ENCODE assay signal across 8 mouse cellular contexts in the genomic region with DNA sequence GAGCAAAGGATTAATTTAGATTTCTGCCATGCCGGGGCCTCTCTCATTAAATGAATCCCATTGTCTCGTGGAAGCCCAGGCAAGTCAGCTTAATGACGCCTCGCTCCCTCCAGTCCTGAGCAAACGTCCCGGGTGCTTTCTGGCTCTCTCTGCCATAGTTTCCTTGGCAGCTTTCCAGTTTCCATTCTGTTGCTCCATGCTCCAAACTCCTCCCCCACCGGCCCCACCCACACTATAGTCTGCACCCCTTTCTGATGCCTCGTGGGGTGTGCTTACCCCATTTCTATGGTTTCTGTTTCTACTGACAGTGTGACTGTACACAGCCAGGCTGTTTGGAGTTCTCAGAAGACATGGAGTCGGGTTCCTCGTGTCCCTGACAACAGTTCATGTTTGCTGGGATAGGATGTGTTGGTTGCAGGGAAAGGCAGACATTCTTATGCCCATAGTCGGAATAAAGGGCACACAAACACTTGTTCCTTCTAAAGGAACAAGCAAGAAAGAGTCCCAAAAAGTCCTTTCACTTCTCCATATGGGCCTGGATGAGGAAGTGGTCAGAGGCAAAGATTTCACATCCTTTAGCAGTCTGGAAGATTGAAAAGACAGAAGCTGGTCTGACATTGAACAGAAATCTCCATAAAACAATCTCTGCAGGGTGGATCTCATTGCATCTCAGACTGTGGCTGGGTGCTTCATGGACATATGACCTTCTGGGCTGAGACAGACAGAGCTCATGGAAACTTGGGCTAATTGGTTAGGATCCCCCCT. TPM values are rescaled to one million over a fixed set of nuclear protein-coding genes. Genes with fewer than 3 reads are reported as not detected.
A peak's percentile ranks its signal among the peaks of the same experiment; 100 is the strongest.
DNase-seq lines count a peak whose midpoint lies in the region; ATAC-seq lines count a peak whose summit lies in the region.

No protein-coding gene starts in this region.

- ATAC-seq in granulocyte monocyte progenitor cell, adult 5-6 weeks (replicated peaks; ENCODE audit: poor library complexity, severe bottlenecking) = peak; percentile 78
- peak; percentile 57 for ATAC-seq in intestine, embryonic 15.5 days
- peak; percentile 54; the same call in 1 of the 2 replicates for ATAC-seq in midbrain, embryonic 12.5 days (ENCODE audit: low FRiP score, low read depth)

- no peak overlapping the region; the same call in 1 of the 2 replicates for H3K9ac ChIP-seq in intestine, embryonic 15.5 days
- H3K9ac ChIP-seq in midbrain, embryonic 12.5 days (replicated peaks) = no peak overlapping the region

- H3K27me3 ChIP-seq in intestine, embryonic 15.5 days (replicated peaks) = no peaks in the 10 kb centered on the region
- H3K27me3 ChIP-seq in midbrain, embryonic 12.5 days = peaks cover 23% of the 10 kb centered on the region; the same call in 1 of the 2 replicates

- WGBS in intestine, embryonic 15.5 days = 16% methylated on average over 11 of the region's 11 CpGs
- 28% methylated on average over 11 of the region's 11 CpGs for WGBS in midbrain, embryonic 12.5 days

- no peak overlapping the region for H3K4me3 ChIP-seq in intestine, embryonic 15.5 days (replicated peaks)
- no peak overlapping the region for H3K4me3 ChIP-seq in midbrain, embryonic 12.5 days

- intact Hi-C loops in left cerebral cortex, postnatal 25 days (cut with DNase I) = no loop called here

- H3K9me3 ChIP-seq in intestine, embryonic 15.5 days = no peaks in the 10 kb centered on the region
- H3K9me3 ChIP-seq in midbrain, embryonic 12.5 days = no peaks in the 10 kb centered on the region

- H3K36me3 ChIP-seq in intestine, embryonic 15.5 days = no peaks in the 10 kb centered on the region
- H3K36me3 ChIP-seq in midbrain, embryonic 12.5 days = no peaks in the 10 kb centered on the region

- peaks cover 32% of the 10 kb centered on the region for H3K4me1 ChIP-seq in intestine, embryonic 15.5 days (replicated peaks)
- peaks cover 32% of the 10 kb centered on the region for H3K4me1 ChIP-seq in midbrain, embryonic 12.5 days

- peak; percentile 28 to 37 for DNase-seq in cerebellum, postnatal 14 days
- DNase-seq in cerebellum, adult 11-12 months = no peak
- peak; percentile 46 to 73 for DNase-seq in adrenal gland, postnatal 36 days
- peak; percentile 31 to 49 for DNase-seq in left cerebral cortex, postnatal 25 days (ENCODE audit: low spot score in 2 of 2)
- peak; percentile 60 to 75 for DNase-seq in urinary bladder, postnatal 4 days (ENCODE audit: low spot score in 2 of 2)

- peak overlapping the region; percentile 19; the same call in 1 of the 2 replicates for H3K4me2 ChIP-seq in intestine, embryonic 15.5 days (replicated peaks)
- H3K4me2 ChIP-seq in midbrain, embryonic 12.5 days (replicated peaks) = no peak overlapping the region

- peak overlapping the region; percentile 79 for H3K27ac ChIP-seq in intestine, embryonic 15.5 days
- peak overlapping the region; percentile 81 for H3K27ac ChIP-seq in midbrain, embryonic 12.5 days (replicated peaks)

RNA-seq across cellular contexts. Expression of a gene that starts 25.5 kb away (rescaled TPM):
- total RNA-seq in adrenal gland, postnatal 36 days (2021) = 100 to 1,000 TPM in 1 of 2 experiments, 10 to 100 TPM in 1; 51.6 to 117 TPM
- total RNA-seq in granulocyte monocyte progenitor cell, adult 5-6 weeks (2014; fragmentation: Nextera tagmentation) = 0.26 and 1.1 TPM in 2 replicates
- total RNA-seq in granulocyte monocyte progenitor cell, adult 5-6 weeks (2017) = 0.78 and 1.9 TPM in 2 replicates
- polyA plus RNA-seq in intestine, embryonic 15.5 days (2015; fragmentation: Nextera tagmentation; extraction: Ambion mirVana) = 100 and 106 TPM in 2 replicates
- total RNA-seq in left cerebral cortex, postnatal 25 days (2021) = 100 to 1,000 TPM; 104 to 114 TPM
- polyA plus RNA-seq in midbrain, embryonic 12.5 days (2016; fragmentation: Nextera tagmentation; extraction: Ambion mirVana) = 76.1 and 113 TPM in 2 replicates

Comparison
In these comparisons a context has a peak if more than half of its experiments do, and no peak if none do; other contexts are left out.
1. RNA of a gene that starts 25.5 kb away (total RNA-seq): 51.6 to 117 TPM in adrenal gland, postnatal 36 days and 104 to 114 TPM in left cerebral cortex, postnatal 25 days; 0.26 to 1.9 TPM in granulocyte monocyte progenitor cell, adult 5-6 weeks; every median in the first group is over 10 times any median in the second.
2. Peak in every context shown above with its lines, with median percentiles within 50 percentile points of each other: ATAC-seq.